Mouse (Mus musculus): ENCODE data around the gene Ptov1.
A peak's percentile ranks its signal among the peaks of the same experiment; 100 is the strongest.

The Ptov1 gene

GRCm38 (mm10) chr7:44869697-44870528, at the start of gene Ptov1:
Ptov1 (minus strand) TSS chr7:44869788.
- DNase-seq (ENCODE audit: low read depth, low spot score), result peak; percentile 91

GRCm38 (mm10) chr7:44919127-44919526, 49.5 kb upstream of the Ptov1 start:
- no peak for DNase-seq (ENCODE audit: low read depth, low spot score)

- no peak for DNase-seq (ENCODE audit: low read depth, low spot score)
These were observed 48.6 kb upstream of the Ptov1 start for GRCm38 (mm10) chr7:44918219-44918618.

GRCm38 (mm10) chr7:44916881-44917280, 47.3 kb upstream of the Ptov1 start:
- no peak for DNase-seq (ENCODE audit: low read depth, low spot score)

- DNase-seq (ENCODE audit: low read depth, low spot score), result no peak
These were observed 46.6 kb upstream of the Ptov1 start for GRCm38 (mm10) chr7:44916191-44916590.

GRCm38 (mm10) chr7:44915314-44915713, 45.7 kb upstream of the Ptov1 start:
- no peak for DNase-seq (ENCODE audit: low read depth, low spot score)

GRCm38 (mm10) chr7:44914396-44914795, 44.8 kb upstream of the Ptov1 start:
- no peak for DNase-seq (ENCODE audit: low read depth, low spot score)

- DNase-seq (ENCODE audit: low read depth, low spot score), result no peak
These were observed 39.3 kb upstream of the Ptov1 start for GRCm38 (mm10) chr7:44908706-44909476.

GRCm38 (mm10) chr7:44905430-44905829, 35.8 kb upstream of the Ptov1 start:
- no peak for DNase-seq (ENCODE audit: low read depth, low spot score)

- DNase-seq (ENCODE audit: low read depth, low spot score), result no peak
These were observed 31.7 kb upstream of the Ptov1 start for GRCm38 (mm10) chr7:44901230-44901722.

- DNase-seq (ENCODE audit: low read depth, low spot score), result no peak
These were observed 31.0 kb upstream of the Ptov1 start for GRCm38 (mm10) chr7:44900632-44901031.

GRCm38 (mm10) chr7:44898607-44899006, 29.0 kb upstream of the Ptov1 start:
- DNase-seq (ENCODE audit: low read depth, low spot score), result no peak

GRCm38 (mm10) chr7:44896499-44896898, 26.9 kb upstream of the Ptov1 start:
- DNase-seq (ENCODE audit: low read depth, low spot score), result no peak

GRCm38 (mm10) chr7:44895593-44896434, 26.2 kb upstream of the Ptov1 start, which contains the start of gene Fuz:
Fuz (plus strand) TSS chr7:44896079.
- DNase-seq (ENCODE audit: low read depth, low spot score), result peak; percentile 89

- DNase-seq (ENCODE audit: low read depth, low spot score), result no peak
These were observed 25.6 kb upstream of the Ptov1 start for GRCm38 (mm10) chr7:44895206-44895592.

- DNase-seq (ENCODE audit: low read depth, low spot score), result no peak
These were observed 24.6 kb upstream of the Ptov1 start for GRCm38 (mm10) chr7:44894175-44894574.

- DNase-seq (ENCODE audit: low read depth, low spot score), result no peak
These were observed 23.6 kb upstream of the Ptov1 start for GRCm38 (mm10) chr7:44893197-44893596.

GRCm38 (mm10) chr7:44892276-44892921, 22.8 kb upstream of the Ptov1 start, which contains the start of gene Med25:
Med25 (minus strand) TSS chr7:44892712.
- DNase-seq (ENCODE audit: low read depth, low spot score), result peak; percentile 83

GRCm38 (mm10) chr7:44891611-44892010, 22.0 kb upstream of the Ptov1 start:
- no peak for DNase-seq (ENCODE audit: low read depth, low spot score)

GRCm38 (mm10) chr7:44890737-44891136, 21.1 kb upstream of the Ptov1 start:
- no peak for DNase-seq (ENCODE audit: low read depth, low spot score)

GRCm38 (mm10) chr7:44890180-44890579, 20.6 kb upstream of the Ptov1 start:
- DNase-seq (ENCODE audit: low read depth, low spot score), result no peak
